Mouse (Mus musculus): ENCODE results near the gene Wdsub1. TPM values are rescaled to one million over a fixed set of nuclear protein-coding genes. Genes with fewer than 3 reads are reported as not detected.
A peak's percentile ranks its signal among the peaks of the same experiment; 100 is the strongest.

The Wdsub1 gene
- polyA plus RNA-seq (2014; fragmentation: Nextera tagmentation; extraction: Ambion mirVana) = 9.5 and 11.1 TPM in 2 replicates

- H3K4me2 ChIP-seq (ENCODE audit: low read length) = peak within 1 kb of the TSS; percentile 85
- H3K36me3 ChIP-seq (ENCODE audit: control insufficient read depth, insufficient read depth, low read length) = no peaks in the 10 kb centered on the region
- 0 out of 2 replicates have a peak within 1 kb of the TSS, but pooled peaks have one; percentile 1 for H3K27ac ChIP-seq (replicated peaks; ENCODE audit: low read depth, low read length)
- no peaks in the 10 kb centered on the region for H3K4me1 ChIP-seq (ENCODE audit: control insufficient read depth, insufficient read depth, low read length)
- peak within 1 kb of the TSS; percentile 65 for H3K9ac ChIP-seq (replicated peaks; ENCODE audit: low read length)
- peak within 1 kb of the TSS; percentile 68 for H3K4me3 ChIP-seq (replicated peaks; ENCODE audit: low read depth, low read length)
- no peaks in the 10 kb centered on the region; the same call in 1 of the 2 replicates for H3K27me3 ChIP-seq (ENCODE audit: control insufficient read depth, insufficient read depth, low read length)
- ATAC-seq (ENCODE audit: low FRiP score, low TSS enrichment) (peak; percentile 94), DNase-seq (peak; percentile 94)
- no peaks in the 10 kb centered on the region for H3K9me3 ChIP-seq (ENCODE audit: control insufficient read depth, low read length)
- 5% methylated on average over 57 of the region's 57 CpGs for WGBS
Observed at GRCm38 (mm10) chr2:59881831-59882741, at the start of gene Wdsub1. Wdsub1 (minus strand) TSS chr2:59882591.

DNA sequence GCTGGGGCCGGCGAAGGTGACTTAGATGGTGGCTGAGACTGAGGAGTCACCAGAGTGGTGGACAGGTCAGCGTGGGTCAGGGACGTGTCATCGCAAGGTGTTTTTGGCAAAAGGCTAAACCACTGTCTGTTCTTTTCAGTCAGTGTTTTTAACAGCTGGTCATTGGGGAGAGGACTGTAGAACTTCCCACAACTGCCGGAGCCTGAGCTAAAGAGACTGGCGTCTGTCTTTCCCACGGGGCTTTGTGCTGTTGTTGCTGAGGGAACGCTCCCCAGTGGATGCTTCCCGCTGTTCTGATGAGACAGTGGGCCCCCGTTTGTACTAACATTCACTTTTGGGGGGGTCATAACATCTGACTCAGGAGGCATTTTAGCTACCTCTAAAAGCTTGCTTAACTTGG lies 31.2 kb upstream of the Wdsub1 start:
- ATAC-seq (ENCODE audit: low FRiP score, low TSS enrichment) (no peak), DNase-seq (peak; percentile 19)
- Histone ChIP-seq H3K9me3 (ENCODE audit: control insufficient read depth, low read length) (no peaks in the 10 kb centered on the region), H3K36me3 (ENCODE audit: control insufficient read depth, insufficient read depth, low read length) (peaks cover 65% of the 10 kb centered on the region), H3K27me3 (ENCODE audit: control insufficient read depth, insufficient read depth, low read length) (no peaks in the 10 kb centered on the region), H3K27ac (replicated peaks; ENCODE audit: low read depth, low read length) (no peak overlapping the region), H3K9ac (replicated peaks; ENCODE audit: low read length) (no peak overlapping the region), H3K4me2 (ENCODE audit: low read length) (no peak overlapping the region), H3K4me1 (ENCODE audit: control insufficient read depth, insufficient read depth, low read length) (no peaks in the 10 kb centered on the region), H3K4me3 (replicated peaks; ENCODE audit: low read depth, low read length) (no peak overlapping the region)
- WGBS = 64% methylated on average over 11 of the region's 11 CpGs

- no peak for DNase-seq
- peaks cover 63% of the 10 kb centered on the region for H3K36me3 ChIP-seq (ENCODE audit: control insufficient read depth, insufficient read depth, low read length)
- no peak for ATAC-seq (ENCODE audit: low FRiP score, low TSS enrichment)
- H3K4me3 ChIP-seq (replicated peaks; ENCODE audit: low read depth, low read length) = no peak overlapping the region
- no peak overlapping the region for H3K27ac ChIP-seq (replicated peaks; ENCODE audit: low read depth, low read length)
- no peaks in the 10 kb centered on the region for H3K4me1 ChIP-seq (ENCODE audit: control insufficient read depth, insufficient read depth, low read length)
- WGBS = 88% methylated on average over 9 of the region's 9 CpGs
- no peak overlapping the region for H3K4me2 ChIP-seq (ENCODE audit: low read length)
- no peak overlapping the region for H3K9ac ChIP-seq (replicated peaks; ENCODE audit: low read length)
- no peaks in the 10 kb centered on the region for H3K27me3 ChIP-seq (ENCODE audit: control insufficient read depth, insufficient read depth, low read length)
- no peaks in the 10 kb centered on the region for H3K9me3 ChIP-seq (ENCODE audit: control insufficient read depth, low read length)
Observed at GRCm38 (mm10) chr2:59908048-59908447, 25.7 kb upstream of the Wdsub1 start.

DNA sequence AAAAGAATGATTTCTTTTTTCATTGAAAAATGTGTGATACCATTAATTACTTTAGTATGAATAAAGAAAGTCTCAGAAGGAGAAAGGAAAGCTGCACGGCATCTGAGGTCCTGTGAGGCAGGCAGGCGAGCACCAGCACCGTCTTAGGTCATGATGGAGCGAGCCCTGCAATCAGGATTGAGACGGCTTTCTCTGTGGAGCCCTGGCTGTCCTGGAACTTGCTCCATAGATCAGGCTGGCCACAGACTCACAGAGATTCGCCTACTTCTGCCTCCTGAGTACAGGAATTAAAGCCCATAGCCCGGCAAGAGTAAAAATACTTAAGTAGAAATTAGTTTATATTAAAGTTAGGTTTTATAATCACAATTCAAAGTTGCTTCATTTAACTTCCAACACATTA lies 21.6 kb upstream of the Wdsub1 start:
- no peaks in the 10 kb centered on the region for H3K9me3 ChIP-seq (ENCODE audit: control insufficient read depth, low read length)
- DNase-seq (no peak), ATAC-seq (ENCODE audit: low FRiP score, low TSS enrichment) (no peak)
- WGBS = 84% methylated on average over 7 of the region's 7 CpGs
- peaks cover 59% of the 10 kb centered on the region for H3K36me3 ChIP-seq (ENCODE audit: control insufficient read depth, insufficient read depth, low read length)
- H3K4me1 ChIP-seq (ENCODE audit: control insufficient read depth, insufficient read depth, low read length) = no peaks in the 10 kb centered on the region
- H3K27me3 ChIP-seq (ENCODE audit: control insufficient read depth, insufficient read depth, low read length) = no peaks in the 10 kb centered on the region
- no peak overlapping the region for H3K9ac ChIP-seq (replicated peaks; ENCODE audit: low read length)
- no peak overlapping the region for H3K4me3 ChIP-seq (replicated peaks; ENCODE audit: low read depth, low read length)
- H3K4me2 ChIP-seq (ENCODE audit: low read length) = no peak overlapping the region
- H3K27ac ChIP-seq (replicated peaks; ENCODE audit: low read depth, low read length) = no peak overlapping the region

DNA sequence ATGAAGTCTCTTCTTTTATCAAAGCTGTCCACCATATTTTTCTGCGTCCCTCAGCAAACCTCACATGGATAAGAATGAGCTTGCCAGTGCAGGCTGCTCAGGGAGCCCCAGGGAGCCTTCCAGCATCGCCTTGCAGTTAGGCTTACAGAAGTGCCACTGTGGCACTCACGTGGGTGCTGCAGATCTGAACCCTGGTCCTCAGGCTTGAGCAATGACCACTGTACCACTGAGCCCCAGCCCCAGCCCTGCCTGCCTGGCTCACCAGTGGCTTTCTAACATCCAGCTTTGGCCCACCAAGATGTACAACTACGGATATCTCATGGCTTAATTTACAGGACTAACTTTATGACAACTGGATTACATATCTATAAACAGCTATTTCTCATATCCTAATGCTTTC lies 16.3 kb upstream of the Wdsub1 start:
- H3K4me1 ChIP-seq (ENCODE audit: control insufficient read depth, insufficient read depth, low read length) = no peaks in the 10 kb centered on the region
- H3K27ac ChIP-seq (replicated peaks; ENCODE audit: low read depth, low read length) = no peak overlapping the region
- H3K9me3 ChIP-seq (ENCODE audit: control insufficient read depth, low read length) = no peaks in the 10 kb centered on the region
- H3K36me3 ChIP-seq (ENCODE audit: control insufficient read depth, insufficient read depth, low read length) = peaks cover 37% of the 10 kb centered on the region
- 87% methylated on average over 4 of the region's 4 CpGs for whole genome bisulfite sequencing
- DNase-seq (no peak), ATAC-seq (ENCODE audit: low FRiP score, low TSS enrichment) (no peak)
- no peak overlapping the region for H3K9ac ChIP-seq (replicated peaks; ENCODE audit: low read length)
- no peak overlapping the region for H3K4me2 ChIP-seq (ENCODE audit: low read length)
- no peak overlapping the region for H3K4me3 ChIP-seq (replicated peaks; ENCODE audit: low read depth, low read length)
- no peaks in the 10 kb centered on the region for H3K27me3 ChIP-seq (ENCODE audit: control insufficient read depth, insufficient read depth, low read length)

GRCm38 (mm10) chr2:59898105-59898504 lies 15.7 kb upstream of the Wdsub1 start:
- WGBS = 93% methylated on average over 5 of the region's 7 CpGs
- ATAC-seq (ENCODE audit: low FRiP score, low TSS enrichment) = no peak

GRCm38 (mm10) chr2:59896837-59897236 lies 14.4 kb upstream of the Wdsub1 start:
- H3K9ac ChIP-seq (replicated peaks; ENCODE audit: low read length) = no peak overlapping the region
- no peaks in the 10 kb centered on the region for H3K27me3 ChIP-seq (ENCODE audit: control insufficient read depth, insufficient read depth, low read length)
- no peaks in the 10 kb centered on the region for H3K4me1 ChIP-seq (ENCODE audit: control insufficient read depth, insufficient read depth, low read length)
- no peak overlapping the region for H3K4me3 ChIP-seq (replicated peaks; ENCODE audit: low read depth, low read length)
- no peaks in the 10 kb centered on the region for H3K9me3 ChIP-seq (ENCODE audit: control insufficient read depth, low read length)
- 90% methylated on average over 8 of the region's 8 CpGs for WGBS
- ATAC-seq (ENCODE audit: low FRiP score, low TSS enrichment) (no peak), DNase-seq (no peak)
- H3K4me2 ChIP-seq (ENCODE audit: low read length) = no peak overlapping the region
- no peak overlapping the region for H3K27ac ChIP-seq (replicated peaks; ENCODE audit: low read depth, low read length)
- peaks cover 34% of the 10 kb centered on the region for H3K36me3 ChIP-seq (ENCODE audit: control insufficient read depth, insufficient read depth, low read length)

More at GRCm38 (mm10) chr2:59898105-59898504, 15.7 kb upstream of the Wdsub1 start:
- H3K4me2 ChIP-seq (ENCODE audit: low read length) = no peak overlapping the region
- H3K27ac ChIP-seq (replicated peaks; ENCODE audit: low read depth, low read length) = no peak overlapping the region
- no peak overlapping the region for H3K4me3 ChIP-seq (replicated peaks; ENCODE audit: low read depth, low read length)
- no peaks in the 10 kb centered on the region for H3K4me1 ChIP-seq (ENCODE audit: control insufficient read depth, insufficient read depth, low read length)
- H3K36me3 ChIP-seq (ENCODE audit: control insufficient read depth, insufficient read depth, low read length) = peaks cover 36% of the 10 kb centered on the region
- no peaks in the 10 kb centered on the region for H3K9me3 ChIP-seq (ENCODE audit: control insufficient read depth, low read length)
- DNase-seq = no peak
- no peak overlapping the region for H3K9ac ChIP-seq (replicated peaks; ENCODE audit: low read length)
- no peaks in the 10 kb centered on the region for H3K27me3 ChIP-seq (ENCODE audit: control insufficient read depth, insufficient read depth, low read length)

GRCm38 (mm10) chr2:59896400-59896799 lies 14.0 kb upstream of the Wdsub1 start:
- DNase-seq (no peak), ATAC-seq (ENCODE audit: low FRiP score, low TSS enrichment) (no peak)
- Histone ChIP-seq H3K4me2 (ENCODE audit: low read length) (no peak overlapping the region), H3K9me3 (ENCODE audit: control insufficient read depth, low read length) (no peaks in the 10 kb centered on the region), H3K27me3 (ENCODE audit: control insufficient read depth, insufficient read depth, low read length) (no peaks in the 10 kb centered on the region), H3K4me3 (replicated peaks; ENCODE audit: low read depth, low read length) (no peak overlapping the region), H3K36me3 (ENCODE audit: control insufficient read depth, insufficient read depth, low read length) (peaks cover 29% of the 10 kb centered on the region), H3K4me1 (ENCODE audit: control insufficient read depth, insufficient read depth, low read length) (no peaks in the 10 kb centered on the region), H3K27ac (replicated peaks; ENCODE audit: low read depth, low read length) (no peak overlapping the region), H3K9ac (replicated peaks; ENCODE audit: low read length) (no peak overlapping the region)
- WGBS = 82% methylated on average over 7 of the region's 7 CpGs

- no peak overlapping the region for H3K4me2 ChIP-seq (ENCODE audit: low read length)
- no peak overlapping the region for H3K27ac ChIP-seq (replicated peaks; ENCODE audit: low read depth, low read length)
- no peak overlapping the region for H3K4me3 ChIP-seq (replicated peaks; ENCODE audit: low read depth, low read length)
- no peaks in the 10 kb centered on the region for H3K9me3 ChIP-seq (ENCODE audit: control insufficient read depth, low read length)
- H3K4me1 ChIP-seq (ENCODE audit: control insufficient read depth, insufficient read depth, low read length) = no peaks in the 10 kb centered on the region
- no peak overlapping the region for H3K9ac ChIP-seq (replicated peaks; ENCODE audit: low read length)
- no peaks in the 10 kb centered on the region for H3K27me3 ChIP-seq (ENCODE audit: control insufficient read depth, insufficient read depth, low read length)
- 92% methylated on average over 6 of the region's 6 CpGs for WGBS
- H3K36me3 ChIP-seq (ENCODE audit: control insufficient read depth, insufficient read depth, low read length) = peaks cover 10% of the 10 kb centered on the region; the same call in 1 of the 2 replicates
- ATAC-seq (ENCODE audit: low FRiP score, low TSS enrichment) = no peak
- DNase-seq = no peak
Observed at GRCm38 (mm10) chr2:59889699-59890098, 7.3 kb upstream of the Wdsub1 start.
